ENCODE assay signal across 10 mouse cellular contexts in genomic region chr1:181345547-181345946, GRCm38 (mm10). TPM values are rescaled to one million over a fixed set of nuclear protein-coding genes. Genes with fewer than 3 reads are reported as not detected.
DNase-seq lines count a peak whose midpoint lies in the region; ATAC-seq lines count a peak whose summit lies in the region.
"Had no signal": no experiment of that assay in that cellular context is flagged by ENCODE, and none has a peak within 500 bp of the region (broad histone marks: within the 10 kb centered on the region; RNA-seq: fewer than 3 reads in every experiment).

No protein-coding gene starts in this region.

- H3K27ac ChIP-seq in midbrain, embryonic 10.5 days (replicated peaks) = no peak overlapping the region
- H3K27ac ChIP-seq in midbrain, embryonic 16.5 days (ENCODE audit: low read length) = no peak overlapping the region
- no peak overlapping the region for H3K27ac ChIP-seq in hindbrain, embryonic 14.5 days

- H3K4me2 ChIP-seq in midbrain, embryonic 16.5 days (ENCODE audit: low read length) = no peak overlapping the region
- no peak overlapping the region for H3K4me2 ChIP-seq in hindbrain, embryonic 14.5 days (replicated peaks)

- ATAC-seq in midbrain, embryonic 16.5 days = no peak
- peak; percentile 93 for ATAC-seq in megakaryocyte, adult 5-6 weeks (ENCODE audit: poor library complexity, severe bottlenecking)
- no peak for ATAC-seq in hindbrain, embryonic 14.5 days (ENCODE audit: low FRiP score)

- H3K9ac ChIP-seq in midbrain, embryonic 16.5 days (ENCODE audit: low read depth, low read length) = no peak overlapping the region
- H3K9ac ChIP-seq in hindbrain, embryonic 14.5 days = no peak overlapping the region

- intact Hi-C loops in left cerebral cortex, postnatal 14 days (cut with DNase I) = no loop called here

- peaks cover 5% of the 10 kb centered on the region; the same call in 1 of the 2 replicates for H3K4me1 ChIP-seq in midbrain, embryonic 10.5 days
- H3K4me1 ChIP-seq in midbrain, embryonic 16.5 days (ENCODE audit: control insufficient read depth, insufficient read depth, low read length) = no peaks in the 10 kb centered on the region
- H3K4me1 ChIP-seq in hindbrain, embryonic 14.5 days (replicated peaks; ENCODE audit: control insufficient read depth, insufficient read depth, low read length) = no peaks in the 10 kb centered on the region

- no peak overlapping the region for H3K4me3 ChIP-seq in midbrain, embryonic 10.5 days
- H3K4me3 ChIP-seq in midbrain, embryonic 16.5 days (ENCODE audit: low read depth, low read length) = no peak overlapping the region
- no peak overlapping the region for H3K4me3 ChIP-seq in hindbrain, embryonic 14.5 days (replicated peaks; ENCODE audit: low read length)
- H3K4me3 ChIP-seq: erythroblast, embryonic 14.5 days had no signal

- H3K36me3 ChIP-seq in midbrain, embryonic 10.5 days = no peaks in the 10 kb centered on the region
- no peaks in the 10 kb centered on the region for H3K36me3 ChIP-seq in midbrain, embryonic 16.5 days (ENCODE audit: control insufficient read depth, insufficient read depth, low read length)
- no peaks in the 10 kb centered on the region for H3K36me3 ChIP-seq in hindbrain, embryonic 14.5 days (replicated peaks; ENCODE audit: control insufficient read depth, insufficient read depth)

- WGBS in midbrain, embryonic 10.5 days = 44% methylated on average over 15 of the region's 15 CpGs
- WGBS in midbrain, embryonic 16.5 days = 33% methylated on average over 15 of the region's 15 CpGs
- 35% methylated on average over 15 of the region's 15 CpGs for WGBS in hindbrain, embryonic 14.5 days

- peaks cover 26% of the 10 kb centered on the region for H3K27me3 ChIP-seq in midbrain, embryonic 10.5 days (ENCODE audit: low read depth, poor library complexity, severe bottlenecking)
- H3K27me3 ChIP-seq in midbrain, embryonic 16.5 days (ENCODE audit: control insufficient read depth, insufficient read depth, low read depth, low read length) = no peaks in the 10 kb centered on the region
- H3K27me3 ChIP-seq in hindbrain, embryonic 14.5 days (ENCODE audit: control insufficient read depth, insufficient read depth, low read length) = peaks cover 8% of the 10 kb centered on the region; the same call in 1 of the 2 replicates

- H3K9me3 ChIP-seq in midbrain, embryonic 10.5 days (replicated peaks) = no peaks in the 10 kb centered on the region
- no peaks in the 10 kb centered on the region for H3K9me3 ChIP-seq in midbrain, embryonic 16.5 days (replicated peaks; ENCODE audit: control insufficient read depth, low read length, poor library complexity, severe bottlenecking)
- no peaks in the 10 kb centered on the region for H3K9me3 ChIP-seq in hindbrain, embryonic 14.5 days (ENCODE audit: control insufficient read depth, low read length)

- DNase-seq in midbrain, embryonic 10.5 days (ENCODE audit: low spot score) = peak; percentile 17
- peak; percentile 16 to 51 for DNase-seq in heart, adult 9 months (ENCODE audit: low spot score in 2 of 2)
- DNase-seq in kidney, postnatal 25 days = peak; percentile 35 to 65
- no peak for DNase-seq in hindbrain, embryonic 14.5 days (ENCODE audit: low spot score)
- DNase-seq in ovary, postnatal 14 days (ENCODE audit: low spot score) = no peak
- DNase-seq in left cerebral cortex, postnatal 14 days (ENCODE audit: low spot score in 2 of 2) = no peak

RNA-seq across cellular contexts. Expression of gene Cnih3, which starts 6.9 kb away (rescaled TPM):
- polyA plus RNA-seq in midbrain, embryonic 10.5 days (2016; fragmentation: Nextera tagmentation; extraction: Ambion mirVana) = 0.60 and 1.1 TPM in 2 replicates
- polyA plus RNA-seq in midbrain, embryonic 16.5 days (2015; fragmentation: Nextera tagmentation; extraction: Ambion mirVana) = 11.3 and 11.4 TPM in 2 replicates
- not detected in 2 replicates for total RNA-seq in megakaryocyte, adult 5-6 weeks (2015)
- total RNA-seq in megakaryocyte, adult 5-6 weeks (2017) = not detected in 2 replicates
- polyA plus RNA-seq in hindbrain, embryonic 14.5 days (2014; fragmentation: Nextera tagmentation; extraction: Ambion mirVana) = 12.7 and 14.3 TPM in 2 replicates
- total RNA-seq in left cerebral cortex, postnatal 14 days (2021) = 10 to 100 TPM; 72.5 to 76.0 TPM
- total RNA-seq: neutrophil, adult 5-6 weeks had no signal
- polyA plus RNA-seq: erythroblast, embryonic 14.5 days had no signal

Comparison
In these comparisons a context has a peak if more than half of its experiments do, and no peak if none do; other contexts are left out.
1. DNase-seq: peak in midbrain, embryonic 10.5 days (single experiment), heart, adult 9 months (2 of 2) and kidney, postnatal 25 days (2 of 2); none in hindbrain, embryonic 14.5 days (single experiment), ovary, postnatal 14 days (single experiment) and left cerebral cortex, postnatal 14 days (0 of 2).